Mouse (Mus musculus) urinary bladder, adult 2 months (tissue): ENCODE results near the gene Limk1. TPM values are rescaled to one million over a fixed set of nuclear protein-coding genes. Genes with fewer than 3 reads are reported as not detected.

ENCODE experiments used
- DNase-seq: peaks from one replicate; pipeline ENCODE4 v3.0.0; 2022; ENCODE audit warnings: low spot score
- polyA plus RNA-seq: library from polyadenylated mRNA; depleted of rRNA; stranded (reverse); fragments of >200 nt; gene quantifications from 2 replicates; pipeline ENCODE4 v1.2.3, GENCODE M21; 2012; rRNA removed

Limk1 gene
- polyA plus RNA-seq, 1 experiment = 10.6 TPM

- DNase-seq = no peak
Measured at GRCm38 (mm10) chr5:134630835-134631234, 57.6 kb downstream of the Limk1 start.

- DNase-seq = no peak
Measured at GRCm38 (mm10) chr5:134629508-134629907, 58.9 kb downstream of the Limk1 start.

- no peak for DNase-seq
Measured at GRCm38 (mm10) chr5:134622069-134622468, 66.3 kb downstream of the Limk1 start.

- DNase-seq = no peak
Measured at GRCm38 (mm10) chr5:134621099-134621640, 67.2 kb downstream of the Limk1 start.

GRCm38 (mm10) chr5:134620457-134620856 is 67.9 kb downstream of the Limk1 start:
- no peak for DNase-seq

GRCm38 (mm10) chr5:134617071-134617470 is 71.3 kb downstream of the Limk1 start:
- DNase-seq = peak; percentile 61

GRCm38 (mm10) chr5:134615780-134616179 is 72.6 kb downstream of the Limk1 start:
- DNase-seq = no peak

GRCm38 (mm10) chr5:134615380-134615779 is 73.0 kb downstream of the Limk1 start:
- no peak for DNase-seq

- no peak for DNase-seq
Measured at GRCm38 (mm10) chr5:134614802-134615201, 73.6 kb downstream of the Limk1 start, which contains the start of gene Lat2. TSS of gene Lat2 (minus strand) at chr5:134615025.

GRCm38 (mm10) chr5:134614296-134614695 is 74.1 kb downstream of the Limk1 start:
- no peak for DNase-seq

- DNase-seq = no peak
Measured at GRCm38 (mm10) chr5:134613727-134614126, 74.7 kb downstream of the Limk1 start.

- DNase-seq = no peak
Measured at GRCm38 (mm10) chr5:134611810-134612521, 76.4 kb downstream of the Limk1 start.

- DNase-seq = no peak
Measured at GRCm38 (mm10) chr5:134609916-134610643, 78.3 kb downstream of the Limk1 start.

- no peak for DNase-seq
Measured at GRCm38 (mm10) chr5:134607121-134607520, 81.3 kb downstream of the Limk1 start.

- DNase-seq = no peak
Measured at GRCm38 (mm10) chr5:134606314-134606713, 82.1 kb downstream of the Limk1 start.

Other genes starting within 250 kb of the Limk1 start
- 27.1 and 31.5 TPM in 2 replicates for gene Gtf2ird1, start 231.9 kb downstream of the Limk1 start, polyA plus RNA-seq
- gene Clip2, start 136.2 kb downstream of the Limk1 start, polyA plus RNA-seq = 11.1 and 15.6 TPM in 2 replicates
- gene Syna, start 128.4 kb downstream of the Limk1 start, polyA plus RNA-seq = 0.09 and 0.10 TPM in 2 replicates
- gene Rfc2, start 107.2 kb downstream of the Limk1 start, polyA plus RNA-seq = 69.2 and 82.6 TPM in 2 replicates
- gene Lat2, start 73.6 kb downstream of the Limk1 start, polyA plus RNA-seq = 6.9 TPM in 2 replicates
- gene Eif4h, start 49.1 kb downstream of the Limk1 start, polyA plus RNA-seq = 221 and 232 TPM in 2 replicates
- 75.6 and 76.3 TPM in 2 replicates for gene Eln, start 58.7 kb upstream of the Limk1 start, polyA plus RNA-seq
- gene Tmem270, start 218.1 kb upstream of the Limk1 start, polyA plus RNA-seq = not detected in 2 replicates
- gene Cldn13, start 226.9 kb upstream of the Limk1 start, polyA plus RNA-seq = not detected in 2 replicates
- gene Mettl27, start 243.8 kb upstream of the Limk1 start, polyA plus RNA-seq = 84.7 and 103 TPM in 2 replicates